Mouse (Mus musculus): ENCODE measurements around the gene Ptcd2.

DNA sequence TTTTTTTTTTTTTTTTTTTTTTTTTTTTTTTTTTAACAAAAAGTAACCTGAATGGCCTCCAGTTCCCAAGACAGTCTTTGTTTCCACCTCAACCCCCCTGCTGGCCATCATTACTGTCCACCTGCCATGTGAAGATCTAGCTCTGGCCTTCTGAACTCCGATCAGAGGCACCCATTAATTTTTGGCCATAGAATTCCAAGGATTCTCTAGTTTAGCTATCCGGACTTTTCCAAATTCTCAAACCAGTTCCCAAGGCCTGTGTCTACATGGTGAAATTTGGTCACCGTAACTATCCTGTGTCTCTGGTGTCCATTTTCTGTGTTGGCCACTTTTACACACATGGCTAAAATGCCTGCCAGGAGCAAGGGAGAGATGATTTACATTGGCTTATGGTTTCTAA is 67.0 kb downstream of the Ptcd2 start:
- TF ChIP-seq POLR2A (IDR thresholded peaks at IDR 0.05; ENCODE audit: borderline replicate concordance, extremely low read depth, low read depth, low read length) (no peak), CTCF (IDR thresholded peaks at IDR 0.05; ENCODE audit: insufficient read depth, low read length) (no peak)

Measured in lung, adult 2 months (tissue).